Mouse (Mus musculus): ENCODE data around the gene Faiml. TPM values are rescaled to one million over a fixed set of nuclear protein-coding genes. Genes with fewer than 3 reads are reported as not detected.

Faiml gene
- polyA plus RNA-seq (2015; fragmentation: Nextera tagmentation; extraction: Ambion mirVana) = not detected in 2 replicates

GRCm38 (mm10) chr9:99237139-99237538 is at the start of gene Faiml:
Faiml (minus strand) TSS chr9:99237239.
- H3K4me3 ChIP-seq = no peak within 1 kb of the TSS
- H3K4me1 ChIP-seq (replicated peaks) = no peaks in the 10 kb centered on the region
- no peak for ATAC-seq (ENCODE audit: low read depth)
- no peaks in the 10 kb centered on the region for H3K27me3 ChIP-seq
- no peaks in the 10 kb centered on the region for H3K36me3 ChIP-seq
- H3K9me3 ChIP-seq = no peaks in the 10 kb centered on the region
- no peak within 1 kb of the TSS for H3K27ac ChIP-seq (replicated peaks)
- H3K4me2 ChIP-seq = no peak within 1 kb of the TSS
- 89% methylated on average over 14 of the region's 14 CpGs for WGBS
- no peak within 1 kb of the TSS for H3K9ac ChIP-seq

- no peaks in the 10 kb centered on the region for H3K27me3 ChIP-seq
- H3K9me3 ChIP-seq = no peaks in the 10 kb centered on the region
- no peak overlapping the region for H3K4me3 ChIP-seq
- WGBS = 68% methylated on average over 5 of the region's 5 CpGs
- no peak overlapping the region for H3K4me2 ChIP-seq
- no peaks in the 10 kb centered on the region for H3K4me1 ChIP-seq (replicated peaks)
- peaks cover 78% of the 10 kb centered on the region for H3K36me3 ChIP-seq
- H3K9ac ChIP-seq = no peak overlapping the region
- no peak overlapping the region for H3K27ac ChIP-seq (replicated peaks)
- no peak for ATAC-seq (ENCODE audit: low read depth)
Observed at GRCm38 (mm10) chr9:99258891-99259290, 21.9 kb upstream of the Faiml start.

GRCm38 (mm10) chr9:99256821-99257220 is 19.8 kb upstream of the Faiml start:
- Histone ChIP-seq H3K27me3 (no peaks in the 10 kb centered on the region), H3K36me3 (peaks cover 62% of the 10 kb centered on the region), H3K9me3 (no peaks in the 10 kb centered on the region), H3K4me2 (no peak overlapping the region), H3K4me1 (replicated peaks) (no peaks in the 10 kb centered on the region), H3K4me3 (no peak overlapping the region), H3K27ac (replicated peaks) (no peak overlapping the region), H3K9ac (no peak overlapping the region)
- 95% methylated on average over 3 of the region's 3 CpGs for WGBS
- no peak for ATAC-seq (ENCODE audit: low read depth)

- no peaks in the 10 kb centered on the region for H3K27me3 ChIP-seq
- 96% methylated on average over 1 of the region's 1 CpGs for WGBS
- H3K4me1 ChIP-seq (replicated peaks) = no peaks in the 10 kb centered on the region
- H3K4me3 ChIP-seq = no peak overlapping the region
- no peak overlapping the region for H3K27ac ChIP-seq (replicated peaks)
- H3K9me3 ChIP-seq = no peaks in the 10 kb centered on the region
- H3K36me3 ChIP-seq = peaks cover 60% of the 10 kb centered on the region
- H3K4me2 ChIP-seq = no peak overlapping the region
- H3K9ac ChIP-seq = no peak overlapping the region
- ATAC-seq (ENCODE audit: low read depth) = no peak
Observed at GRCm38 (mm10) chr9:99256206-99256605, 19.2 kb upstream of the Faiml start.

GRCm38 (mm10) chr9:99253861-99254260 is 16.8 kb upstream of the Faiml start:
- H3K36me3 ChIP-seq = peaks cover 65% of the 10 kb centered on the region
- no peak for ATAC-seq (ENCODE audit: low read depth)

GRCm38 (mm10) chr9:99248906-99249305 is 11.9 kb upstream of the Faiml start:
- Histone ChIP-seq H3K4me3 (no peak overlapping the region), H3K9ac (no peak overlapping the region), H3K27ac (replicated peaks) (no peak overlapping the region), H3K36me3 (peaks cover 42% of the 10 kb centered on the region), H3K4me1 (replicated peaks) (peaks cover 22% of the 10 kb centered on the region), H3K4me2 (no peak overlapping the region), H3K9me3 (no peaks in the 10 kb centered on the region), H3K27me3 (no peaks in the 10 kb centered on the region)
- 97% methylated on average over 4 of the region's 4 CpGs for WGBS
- no peak for ATAC-seq (ENCODE audit: low read depth)

More at GRCm38 (mm10) chr9:99253861-99254260, 16.8 kb upstream of the Faiml start:
- Histone ChIP-seq H3K4me1 (replicated peaks) (no peaks in the 10 kb centered on the region), H3K4me3 (no peak overlapping the region), H3K27ac (replicated peaks) (no peak overlapping the region), H3K27me3 (no peaks in the 10 kb centered on the region), H3K9ac (no peak overlapping the region), H3K4me2 (no peak overlapping the region), H3K9me3 (no peaks in the 10 kb centered on the region)
- 94% methylated on average over 10 of the region's 10 CpGs for WGBS

- Histone ChIP-seq H3K36me3 (peaks cover 40% of the 10 kb centered on the region), H3K9ac (no peak overlapping the region), H3K4me1 (replicated peaks) (peaks cover 23% of the 10 kb centered on the region), H3K4me2 (no peak overlapping the region), H3K4me3 (no peak overlapping the region), H3K27me3 (no peaks in the 10 kb centered on the region), H3K9me3 (no peaks in the 10 kb centered on the region), H3K27ac (replicated peaks) (no peak overlapping the region)
- WGBS = 62% methylated on average over 8 of the region's 8 CpGs
- ATAC-seq (ENCODE audit: low read depth) = no peak
Observed at GRCm38 (mm10) chr9:99248304-99248703, 11.3 kb upstream of the Faiml start.

- ATAC-seq (ENCODE audit: low read depth) = peak; percentile 43
- peaks cover 30% of the 10 kb centered on the region for H3K4me1 ChIP-seq (replicated peaks)
- H3K9me3 ChIP-seq = no peaks in the 10 kb centered on the region
- peaks cover 25% of the 10 kb centered on the region for H3K36me3 ChIP-seq
- peak overlapping the region; percentile 64 for H3K4me2 ChIP-seq
- H3K4me3 ChIP-seq = peak overlapping the region; percentile 75
- WGBS = 1% methylated on average over 10 of the region's 10 CpGs
- peak overlapping the region; percentile 87 for H3K27ac ChIP-seq (replicated peaks)
- no peaks in the 10 kb centered on the region for H3K27me3 ChIP-seq
- peak overlapping the region; percentile 85 for H3K9ac ChIP-seq
Observed at GRCm38 (mm10) chr9:99243895-99244293, 6.9 kb upstream of the Faiml start.

- Histone ChIP-seq H3K4me2 (peak within 1 kb of the TSS; percentile 64), H3K27me3 (no peaks in the 10 kb centered on the region), H3K27ac (replicated peaks) (peak within 1 kb of the TSS; percentile 87), H3K9ac (peak within 1 kb of the TSS; percentile 85), H3K4me1 (replicated peaks) (peaks cover 29% of the 10 kb centered on the region), H3K4me3 (peak within 1 kb of the TSS; percentile 75), H3K9me3 (no peaks in the 10 kb centered on the region), H3K36me3 (peaks cover 19% of the 10 kb centered on the region)
- WGBS = under 1% methylated on average over 66 of the region's 66 CpGs
- ATAC-seq (ENCODE audit: low read depth) = peak; percentile 94
Observed at GRCm38 (mm10) chr9:99243190-99243894, 6.3 kb upstream of the Faiml start, which contains the start of gene Cep70. Cep70 (plus strand) TSS chr9:99243367.

GRCm38 (mm10) chr9:99242533-99243189 is 5.6 kb upstream of the Faiml start:
- no peaks in the 10 kb centered on the region for H3K27me3 ChIP-seq
- H3K9me3 ChIP-seq = no peaks in the 10 kb centered on the region
- WGBS = 9% methylated on average over 17 of the region's 17 CpGs
- peak overlapping the region; percentile 64 for H3K4me2 ChIP-seq
- ATAC-seq (ENCODE audit: low read depth) = no peak
- H3K36me3 ChIP-seq = peaks cover 12% of the 10 kb centered on the region; the same call in 1 of the 2 replicates
- H3K9ac ChIP-seq = peak overlapping the region; percentile 54
- peak overlapping the region; percentile 75 for H3K4me3 ChIP-seq
- no peak overlapping the region for H3K27ac ChIP-seq (replicated peaks)
- peaks cover 26% of the 10 kb centered on the region for H3K4me1 ChIP-seq (replicated peaks)

- no peaks in the 10 kb centered on the region for H3K27me3 ChIP-seq
- H3K36me3 ChIP-seq = peaks cover 6% of the 10 kb centered on the region; the same call in 1 of the 2 replicates
- 3% methylated on average over 7 of the region's 7 CpGs for WGBS
- peaks cover 26% of the 10 kb centered on the region for H3K4me1 ChIP-seq (replicated peaks)
- ATAC-seq (ENCODE audit: low read depth) = no peak
- no peak overlapping the region for H3K9ac ChIP-seq
- H3K27ac ChIP-seq (replicated peaks) = no peak overlapping the region
- no peak overlapping the region for H3K4me3 ChIP-seq
- no peaks in the 10 kb centered on the region for H3K9me3 ChIP-seq
- H3K4me2 ChIP-seq = peak overlapping the region; percentile 64
Observed at GRCm38 (mm10) chr9:99242035-99242434, 5.0 kb upstream of the Faiml start.

GRCm38 (mm10) chr9:99240571-99240970 is 3.5 kb upstream of the Faiml start:
- Histone ChIP-seq H3K4me2 (no peak overlapping the region), H3K27me3 (no peaks in the 10 kb centered on the region), H3K36me3 (no peaks in the 10 kb centered on the region), H3K4me3 (no peak overlapping the region), H3K27ac (replicated peaks) (no peak overlapping the region), H3K4me1 (replicated peaks) (peaks cover 21% of the 10 kb centered on the region), H3K9ac (no peak overlapping the region), H3K9me3 (no peaks in the 10 kb centered on the region)
- 79% methylated on average over 5 of the region's 5 CpGs for WGBS
- ATAC-seq (ENCODE audit: low read depth) = no peak
